ENCODE assay signal across 9 mouse cellular contexts in the genomic region with DNA sequence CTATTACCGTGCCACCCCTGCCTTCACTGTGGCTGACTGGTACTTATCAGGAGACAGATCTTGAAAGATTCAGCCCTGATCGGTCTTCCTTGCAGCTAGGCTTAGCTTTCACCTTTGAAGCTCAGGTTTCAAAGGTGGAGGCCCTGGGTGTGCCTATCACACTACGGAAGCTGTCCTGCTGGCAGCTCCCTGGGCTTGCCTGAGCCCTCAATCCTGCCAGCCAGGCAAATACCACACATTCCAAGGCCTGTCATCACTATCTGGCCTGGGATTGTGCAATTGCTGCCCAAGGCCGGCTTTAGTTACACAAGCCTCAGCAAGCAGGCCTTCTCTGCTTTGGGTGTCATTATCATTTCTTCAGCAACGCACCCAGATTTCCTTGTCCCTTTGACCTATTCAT.
DNase-seq lines count a peak whose midpoint lies in the region; ATAC-seq lines count a peak whose summit lies in the region.
"Had no signal": no experiment of that assay in that cellular context is flagged by ENCODE, and none has a peak within 500 bp of the region (broad histone marks: within the 10 kb centered on the region; RNA-seq: fewer than 3 reads in every experiment).

No protein-coding gene starts in this region.

- H3K36me3 ChIP-seq in heart, embryonic 12.5 days = no peaks in the 10 kb centered on the region
- H3K36me3 ChIP-seq in embryonic facial prominence, embryonic 12.5 days = no peaks in the 10 kb centered on the region
- H3K36me3 ChIP-seq in intestine, embryonic 15.5 days = no peaks in the 10 kb centered on the region
- H3K36me3 ChIP-seq in lung, embryonic 15.5 days = no peaks in the 10 kb centered on the region
- H3K36me3 ChIP-seq in forebrain, embryonic 11.5 days (ENCODE audit: control insufficient read depth, insufficient read depth, low read length) = no peaks in the 10 kb centered on the region
- H3K36me3 ChIP-seq: heart, embryonic 13.5 days had no signal

- DNase-seq in heart, adult 11 months = peak; percentile 97
- DNase-seq in forebrain, embryonic 11.5 days (ENCODE audit: low spot score) = no peak
- no peak for DNase-seq in left cerebral cortex, adult 11 months (ENCODE audit: low spot score)
- DNase-seq in left cerebral cortex, adult 18-20 months (ENCODE audit: low spot score in 2 of 2) = no peak

- H3K27ac ChIP-seq in heart, embryonic 12.5 days (ENCODE audit: poor library complexity, severe bottlenecking) = no peak overlapping the region
- no peak overlapping the region for H3K27ac ChIP-seq in embryonic facial prominence, embryonic 12.5 days
- no peak overlapping the region for H3K27ac ChIP-seq in intestine, embryonic 15.5 days
- no peak overlapping the region for H3K27ac ChIP-seq in lung, embryonic 15.5 days
- H3K27ac ChIP-seq in forebrain, embryonic 11.5 days (ENCODE audit: low read depth, low read length) = no peak overlapping the region
- H3K27ac ChIP-seq: heart, embryonic 13.5 days had no signal

- no peaks in the 10 kb centered on the region for H3K27me3 ChIP-seq in heart, embryonic 12.5 days (replicated peaks)
- no peaks in the 10 kb centered on the region for H3K27me3 ChIP-seq in embryonic facial prominence, embryonic 12.5 days
- no peaks in the 10 kb centered on the region for H3K27me3 ChIP-seq in intestine, embryonic 15.5 days (replicated peaks)
- no peaks in the 10 kb centered on the region for H3K27me3 ChIP-seq in lung, embryonic 15.5 days
- no peaks in the 10 kb centered on the region for H3K27me3 ChIP-seq in forebrain, embryonic 11.5 days (ENCODE audit: control insufficient read depth, insufficient read depth, low read length)
- H3K27me3 ChIP-seq: heart, embryonic 13.5 days had no signal

- 21% methylated on average over 5 of the region's 5 CpGs for WGBS in heart, embryonic 12.5 days
- WGBS in embryonic facial prominence, embryonic 12.5 days = 28% methylated on average over 5 of the region's 5 CpGs
- 35% methylated on average over 5 of the region's 5 CpGs for WGBS in intestine, embryonic 15.5 days
- WGBS in lung, embryonic 15.5 days = 25% methylated on average over 5 of the region's 5 CpGs
- 56% methylated on average over 5 of the region's 5 CpGs for WGBS in forebrain, embryonic 11.5 days

- peaks cover 11% of the 10 kb centered on the region for H3K4me1 ChIP-seq in heart, embryonic 12.5 days (replicated peaks)
- H3K4me1 ChIP-seq in embryonic facial prominence, embryonic 12.5 days = 0 out of 2 replicates have a peak, but pooled peaks cover 5% of the 10 kb centered on the region
- no peaks in the 10 kb centered on the region for H3K4me1 ChIP-seq in intestine, embryonic 15.5 days (replicated peaks)
- no peaks in the 10 kb centered on the region for H3K4me1 ChIP-seq in lung, embryonic 15.5 days
- no peaks in the 10 kb centered on the region for H3K4me1 ChIP-seq in forebrain, embryonic 11.5 days (replicated peaks; ENCODE audit: control insufficient read depth, insufficient read depth, low read length)

- H3K9me3 ChIP-seq in heart, embryonic 12.5 days (replicated peaks) = peaks cover 4% of the 10 kb centered on the region; the same call in 1 of the 2 replicates
- no peaks in the 10 kb centered on the region for H3K9me3 ChIP-seq in embryonic facial prominence, embryonic 12.5 days
- no peaks in the 10 kb centered on the region for H3K9me3 ChIP-seq in intestine, embryonic 15.5 days
- no peaks in the 10 kb centered on the region for H3K9me3 ChIP-seq in lung, embryonic 15.5 days
- no peaks in the 10 kb centered on the region for H3K9me3 ChIP-seq in forebrain, embryonic 11.5 days (ENCODE audit: control insufficient read depth, low read length)
- H3K9me3 ChIP-seq: heart, embryonic 13.5 days had no signal

- no peak overlapping the region for H3K4me2 ChIP-seq in heart, embryonic 12.5 days
- no peak overlapping the region for H3K4me2 ChIP-seq in embryonic facial prominence, embryonic 12.5 days (replicated peaks)
- H3K4me2 ChIP-seq in intestine, embryonic 15.5 days (replicated peaks) = no peak overlapping the region
- H3K4me2 ChIP-seq in lung, embryonic 15.5 days = no peak overlapping the region
- H3K4me2 ChIP-seq in forebrain, embryonic 11.5 days (ENCODE audit: low read depth, low read length, severe bottlenecking) = no peak overlapping the region
- H3K4me2 ChIP-seq: heart, embryonic 13.5 days had no signal

- no peak overlapping the region for H3K4me3 ChIP-seq in heart, embryonic 12.5 days
- no peak overlapping the region for H3K4me3 ChIP-seq in embryonic facial prominence, embryonic 12.5 days
- no peak overlapping the region for H3K4me3 ChIP-seq in intestine, embryonic 15.5 days (replicated peaks)
- H3K4me3 ChIP-seq in lung, embryonic 15.5 days = no peak overlapping the region
- H3K4me3 ChIP-seq in forebrain, embryonic 11.5 days (ENCODE audit: low read depth, low read length) = no peak overlapping the region
- H3K4me3 ChIP-seq: heart, embryonic 13.5 days had no signal

- no peak overlapping the region for H3K9ac ChIP-seq in heart, embryonic 12.5 days
- H3K9ac ChIP-seq in embryonic facial prominence, embryonic 12.5 days = no peak overlapping the region
- H3K9ac ChIP-seq in intestine, embryonic 15.5 days = no peak overlapping the region
- H3K9ac ChIP-seq in lung, embryonic 15.5 days = no peak overlapping the region
- H3K9ac ChIP-seq in forebrain, embryonic 11.5 days (ENCODE audit: low read length) = no peak overlapping the region
- H3K9ac ChIP-seq: heart, embryonic 13.5 days had no signal

- ATAC-seq in heart, embryonic 12.5 days (ENCODE audit: insufficient number of reproducible peaks, low FRiP score) = no peak
- ATAC-seq in embryonic facial prominence, embryonic 12.5 days (ENCODE audit: insufficient number of reproducible peaks, insufficient read depth, low FRiP score, low TSS enrichment) = 0 out of 2 replicates have a peak, but pooled peaks have one; percentile 35
- peak; percentile 71 for ATAC-seq in intestine, embryonic 15.5 days
- ATAC-seq in lung, embryonic 15.5 days (ENCODE audit: borderline replicate concordance, extremely low read depth, low FRiP score, low TSS enrichment) = peak; percentile 46; the same call in 1 of the 2 replicates
- ATAC-seq in forebrain, embryonic 11.5 days (replicated peaks; ENCODE audit: low FRiP score) = no peak

Comparison
In these comparisons a context has a peak if more than half of its experiments do, and no peak if none do; other contexts are left out.
1. ATAC-seq: peak in embryonic facial prominence, embryonic 12.5 days (single experiment), intestine, embryonic 15.5 days (single experiment) and lung, embryonic 15.5 days (single experiment); none in heart, embryonic 12.5 days (single experiment) and forebrain, embryonic 11.5 days (single experiment).